Mouse (Mus musculus): ENCODE measurements at regions not wholly inside any gene's neighbourhood (a gene's known extent, or its start where the extent isn't known, plus 50 kb on each side); places are given as distances from the start of the nearest gene placed in this dataset.

DNA sequence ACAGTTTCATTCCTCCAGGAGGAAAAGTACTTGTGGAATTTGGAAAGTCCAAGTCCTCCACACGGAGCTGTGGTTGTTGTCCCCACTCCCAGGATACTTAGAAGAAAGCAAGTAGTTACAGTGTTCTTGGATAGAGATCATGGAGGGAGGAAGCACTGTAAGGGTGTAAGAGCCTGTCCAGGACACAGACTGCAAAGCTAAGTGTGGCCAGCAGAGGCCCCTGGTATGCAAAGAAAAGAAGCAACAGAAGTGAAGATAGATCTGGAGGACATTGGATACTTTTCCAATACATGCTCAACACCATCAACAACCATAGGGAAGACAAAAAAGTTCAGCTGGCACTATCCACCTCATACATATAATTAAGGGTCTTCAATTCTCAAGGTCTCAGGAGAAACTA, 197.4 kb downstream of the Meis1 start:
- DNase-seq (ENCODE audit: inconsistent age in 2 of 2, low spot score in 1 of 2), result peak; percentile 58 to 80

GRCm38 (mm10) chr11:18814110-18814509, 204.7 kb downstream of the Meis1 start:
- no peak for DNase-seq (ENCODE audit: inconsistent age in 2 of 2, low spot score in 1 of 2)

- DNase-seq (ENCODE audit: inconsistent age in 2 of 2, low spot score in 1 of 2), result no peak
Observed at GRCm38 (mm10) chr11:18767479-18767878, 251.3 kb downstream of the Meis1 start.

GRCm38 (mm10) chr11:18766458-18767016, 252.2 kb downstream of the Meis1 start:
- no peak for DNase-seq (ENCODE audit: inconsistent age in 2 of 2, low spot score in 1 of 2)

DNA sequence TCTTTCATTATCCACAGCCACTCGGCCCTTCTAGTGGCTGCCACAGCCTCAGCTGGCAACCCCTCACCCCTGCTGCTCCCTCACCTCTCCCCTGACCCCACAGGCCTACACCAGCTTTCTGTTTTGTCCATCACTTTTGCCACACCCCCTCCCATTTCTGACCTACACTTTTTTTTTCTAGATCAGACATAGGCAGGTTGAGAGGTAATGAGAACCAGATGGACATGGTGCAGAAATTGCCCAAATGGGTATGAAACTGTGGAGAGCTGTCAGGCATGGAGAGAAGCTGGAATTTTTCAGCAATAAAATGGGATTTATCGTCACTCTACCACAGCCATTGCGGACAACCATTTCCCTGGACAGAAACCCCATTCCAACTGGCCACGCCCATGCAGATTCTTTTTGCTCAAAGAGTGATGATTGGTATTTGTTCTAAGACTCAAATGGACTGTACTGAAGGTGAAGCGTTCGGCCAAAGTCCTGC, 260.2 kb downstream of the Meis1 start:
- DNase-seq (ENCODE audit: inconsistent age in 2 of 2, low spot score in 1 of 2), result no peak

- no peak for DNase-seq (ENCODE audit: inconsistent age in 2 of 2, low spot score in 1 of 2)
Observed at GRCm38 (mm10) chr11:18756576-18756975, 262.2 kb downstream of the Meis1 start.

DNA sequence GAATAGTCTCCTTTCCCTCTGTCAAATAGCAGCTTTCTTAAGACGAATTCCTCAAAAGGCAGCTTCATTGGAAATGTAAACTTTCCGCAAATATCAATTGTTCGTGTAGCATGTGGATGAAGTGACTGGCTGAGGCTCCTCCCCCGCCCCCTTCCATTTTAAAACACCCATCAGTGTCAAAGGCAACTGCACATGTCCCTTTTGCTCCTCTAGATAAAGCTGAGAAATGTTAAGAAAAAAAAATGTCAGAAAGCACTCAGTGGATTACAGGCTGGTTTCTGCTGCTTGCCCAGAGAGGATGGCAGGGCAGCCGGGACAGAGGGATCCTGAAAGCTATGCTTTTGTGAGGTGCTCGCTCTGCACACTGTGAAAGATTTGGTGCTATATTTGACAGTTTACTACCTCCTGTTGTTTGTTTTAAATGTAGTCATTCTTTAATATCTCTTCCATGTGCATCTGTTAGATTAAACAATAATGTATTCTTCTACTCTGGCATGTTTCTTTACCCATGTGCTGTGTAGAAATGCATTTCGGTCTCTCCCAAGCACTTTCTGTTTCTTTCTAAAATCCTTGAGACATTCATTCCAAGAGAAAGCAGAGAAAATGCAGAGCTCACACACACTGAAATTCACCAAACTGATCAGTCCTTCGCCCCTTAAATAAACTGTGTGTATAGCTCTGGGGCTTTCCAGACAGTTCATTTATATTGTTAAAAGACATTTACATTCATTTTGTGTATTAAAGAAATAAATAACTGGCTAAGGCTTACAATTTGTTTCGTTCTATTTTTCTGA, 263.9 kb downstream of the Meis1 start:
- DNase-seq (ENCODE audit: inconsistent age in 2 of 2, low spot score in 1 of 2), result peak; percentile 19 to 63

DNA sequence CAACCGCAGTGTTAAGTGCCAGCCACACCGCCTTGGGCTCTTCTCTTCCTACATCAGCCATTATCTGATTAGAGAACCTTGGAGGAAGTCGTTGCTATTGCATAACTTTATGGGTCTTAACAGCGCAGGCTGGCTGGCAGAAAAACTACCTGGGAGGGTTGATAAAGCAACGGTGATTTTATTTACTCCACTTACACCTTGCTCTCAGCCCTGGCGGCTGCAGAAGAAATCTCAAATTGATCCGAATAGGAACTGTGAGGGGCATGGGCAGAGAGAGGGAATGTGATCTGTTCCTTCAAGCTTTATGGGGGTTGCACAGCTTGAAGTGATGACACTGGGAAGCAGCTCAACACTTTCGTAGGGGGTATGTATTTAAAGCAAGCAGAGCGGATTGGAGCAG, 264.9 kb downstream of the Meis1 start:
- DNase-seq (ENCODE audit: inconsistent age in 2 of 2, low spot score in 1 of 2), result peak in 1 of 2 experiments; percentile 52

GRCm38 (mm10) chr11:18753246-18753645, 265.5 kb downstream of the Meis1 start:
- DNase-seq (ENCODE audit: inconsistent age in 2 of 2, low spot score in 1 of 2), result no peak

- DNase-seq (ENCODE audit: inconsistent age in 2 of 2, low spot score in 1 of 2), result no peak
Observed at GRCm38 (mm10) chr11:18752512-18752911, 266.3 kb downstream of the Meis1 start.

- DNase-seq (ENCODE audit: inconsistent age in 2 of 2, low spot score in 1 of 2), result peak; percentile 23 to 64
Observed at GRCm38 (mm10) chr11:18750911-18751841, 267.6 kb downstream of the Meis1 start.

DNA sequence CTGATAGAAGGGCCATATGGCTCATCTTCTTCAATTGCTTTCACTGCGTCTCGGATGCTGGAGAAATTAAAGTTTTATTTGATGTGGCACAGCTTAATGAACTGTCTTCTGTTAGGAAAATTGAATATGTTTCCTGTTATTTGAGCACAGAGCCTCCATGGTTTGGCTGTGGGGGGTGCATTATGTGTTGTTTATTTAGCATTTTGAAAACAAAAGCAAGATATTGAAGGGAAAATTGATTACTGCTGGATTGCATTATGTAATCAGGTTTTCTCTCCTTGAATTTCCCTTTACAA, 268.8 kb downstream of the Meis1 start:
- no peak for DNase-seq (ENCODE audit: inconsistent age in 2 of 2, low spot score in 1 of 2)

DNA sequence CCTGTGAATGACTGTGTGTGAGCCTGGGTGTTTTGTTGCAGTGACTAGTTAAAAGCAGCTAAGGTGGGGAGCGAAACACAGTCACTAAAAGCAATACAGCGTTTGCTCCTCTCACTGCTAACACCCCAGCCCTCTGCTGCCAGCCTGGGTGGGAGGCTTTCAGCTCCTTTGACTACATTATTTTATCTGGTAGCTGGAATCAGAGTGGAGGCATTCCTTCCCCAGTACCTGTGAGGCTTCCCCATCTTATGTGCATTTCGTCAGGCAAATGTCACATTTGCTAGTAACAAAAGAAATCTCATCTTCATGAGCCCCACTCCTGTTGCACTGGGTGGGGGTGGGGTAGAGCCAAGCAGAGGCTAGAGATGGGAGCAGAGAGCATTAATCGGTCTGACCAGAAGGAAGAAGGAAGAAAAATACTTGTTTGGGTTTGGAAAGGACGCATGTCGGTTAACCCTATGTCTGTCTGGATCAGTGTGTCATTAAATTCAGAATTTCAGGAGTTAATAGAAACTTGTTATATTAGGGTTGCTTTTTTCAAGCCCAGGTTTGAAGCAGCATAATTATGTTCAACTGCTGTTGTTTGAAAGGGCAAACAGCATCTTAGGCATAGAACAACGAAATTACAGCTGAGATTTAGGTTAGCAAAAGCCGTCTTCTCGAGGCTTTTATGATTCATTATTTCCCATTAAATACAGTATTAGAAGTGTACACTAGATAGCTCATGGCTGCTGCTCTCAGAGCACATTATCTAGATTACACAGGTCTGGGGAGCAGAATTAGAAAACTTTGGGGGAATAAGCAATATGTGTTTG, 269.3 kb downstream of the Meis1 start:
- no peak for DNase-seq (ENCODE audit: inconsistent age in 2 of 2, low spot score in 1 of 2)

GRCm38 (mm10) chr11:18747871-18748461, 270.8 kb downstream of the Meis1 start:
- no peak for DNase-seq (ENCODE audit: inconsistent age in 2 of 2, low spot score in 1 of 2)

DNA sequence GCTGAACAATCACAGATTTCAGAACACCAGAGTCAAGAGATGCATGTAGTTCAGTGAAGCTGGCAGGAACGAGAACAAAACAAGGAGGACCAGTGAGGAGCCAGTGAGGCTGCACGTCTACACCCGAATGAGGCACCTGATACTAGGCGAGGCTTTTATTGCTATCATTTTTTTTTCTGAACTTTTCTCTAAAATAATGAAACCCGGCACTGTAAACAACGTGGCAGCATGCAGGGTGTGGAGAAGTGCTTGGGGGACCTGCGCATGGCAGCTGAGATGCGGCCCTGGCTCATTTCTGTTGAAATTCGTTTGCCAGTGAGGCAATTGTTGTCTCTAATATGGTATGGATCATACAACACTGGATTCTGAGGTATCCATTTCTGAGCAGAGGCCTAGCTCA, 271.4 kb downstream of the Meis1 start:
- DNase-seq (ENCODE audit: inconsistent age in 2 of 2, low spot score in 1 of 2), result no peak

- DNase-seq (ENCODE audit: inconsistent age in 2 of 2, low spot score in 1 of 2), result no peak
Observed at GRCm38 (mm10) chr11:18746486-18746885, 272.3 kb downstream of the Meis1 start.

DNA sequence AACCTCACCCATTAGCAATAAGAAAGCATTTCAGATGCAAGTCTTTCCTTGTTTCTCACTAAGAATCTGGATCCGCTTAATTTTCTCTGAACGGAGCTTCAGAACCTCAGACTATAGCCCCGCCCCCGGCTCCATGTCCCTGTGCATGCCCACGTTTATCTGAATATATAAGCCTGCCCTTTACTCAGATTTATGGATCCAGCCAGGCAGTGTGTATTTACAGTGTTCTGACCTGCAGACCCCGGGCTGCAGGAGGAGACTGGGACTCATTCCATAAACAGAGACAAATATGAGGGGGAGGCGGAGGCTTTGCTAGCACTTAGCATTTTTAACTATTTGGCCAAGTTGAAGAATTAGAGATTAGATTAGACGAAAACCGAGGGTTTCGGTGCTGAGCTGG, 272.9 kb downstream of the Meis1 start:
- peak in 1 of 2 experiments; percentile 43 for DNase-seq (ENCODE audit: inconsistent age in 2 of 2, low spot score in 1 of 2)

DNA sequence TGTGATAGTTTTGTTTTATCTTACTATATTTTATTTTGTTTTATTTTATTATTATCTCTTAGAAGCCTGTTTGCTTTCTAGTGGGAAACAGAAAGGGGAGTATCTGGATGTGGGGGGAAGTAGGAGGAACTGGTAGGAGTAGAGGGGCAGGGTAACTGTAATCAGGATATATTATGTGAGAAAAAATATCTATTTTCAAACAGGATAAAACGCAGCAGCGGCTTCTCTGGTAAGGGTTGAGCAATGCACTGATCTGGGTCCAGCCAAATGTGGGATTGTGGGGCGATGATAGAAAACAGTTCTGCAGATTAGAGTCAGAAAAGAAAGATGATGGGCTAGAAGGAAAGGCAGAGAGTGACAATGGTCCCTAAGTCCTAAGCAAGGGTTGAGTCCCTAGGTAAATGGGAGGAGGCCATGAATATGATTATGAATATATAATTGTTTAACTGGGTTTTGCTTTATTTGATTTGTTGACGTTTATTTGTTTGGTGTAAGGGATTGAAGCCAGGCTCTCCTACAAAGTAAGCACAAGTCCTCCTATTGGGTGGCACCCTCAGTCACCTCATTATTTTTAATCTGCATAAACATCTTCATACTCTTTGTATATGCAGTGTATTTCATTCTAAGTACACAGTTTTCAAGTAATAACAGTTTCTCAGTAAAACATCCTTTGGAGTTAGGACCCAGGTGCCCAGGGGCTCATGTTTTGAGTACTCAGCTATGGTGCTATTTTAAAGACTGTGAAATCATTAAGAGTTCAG, 283.7 kb downstream of the Meis1 start:
- DNase-seq (ENCODE audit: inconsistent age in 2 of 2, low spot score in 1 of 2), result no peak

GRCm38 (mm10) chr11:18734075-18734474, 284.7 kb downstream of the Meis1 start:
- DNase-seq (ENCODE audit: inconsistent age in 2 of 2, low spot score in 1 of 2), result no peak

DNA sequence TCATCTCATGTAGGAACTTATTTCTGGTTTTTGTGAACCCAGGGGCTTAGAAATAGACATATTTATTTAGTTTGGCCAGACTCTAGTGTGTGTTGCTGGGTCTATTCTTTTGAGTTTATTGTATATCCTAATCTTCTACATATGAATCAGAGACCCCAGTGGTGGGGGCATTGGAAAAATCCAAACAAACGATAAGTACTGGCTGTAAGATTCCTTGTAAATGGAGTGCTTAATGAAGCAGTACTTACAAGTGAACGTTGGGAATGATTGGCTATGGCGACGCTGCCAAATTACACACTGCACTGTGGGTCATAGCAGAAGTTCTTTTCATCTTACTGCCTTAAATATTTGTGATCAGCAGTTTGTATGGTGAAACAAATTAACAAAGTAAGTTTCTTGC, 289.0 kb downstream of the Meis1 start:
- DNase-seq (ENCODE audit: inconsistent age in 2 of 2, low spot score in 1 of 2), result no peak
